Mouse (Mus musculus): ENCODE measurements at regions not wholly inside any gene's neighbourhood (a gene's known extent, or its start where the extent isn't known, plus 50 kb on each side); places are given as distances from the start of the nearest gene placed in this dataset.
A peak's percentile ranks its signal among the peaks of the same experiment; 100 is the strongest.

GRCm38 (mm10) chr1:23202511-23203435 is 100.7 kb upstream of the 4933415F23Rik start:
- no peak for TF ChIP-seq POLR2A (IDR thresholded peaks at IDR 0.05; ENCODE audit: borderline replicate concordance, extremely low read depth, insufficient read depth, insufficient read length, poor library complexity, severe bottlenecking)
- TF ChIP-seq CTCF (IDR thresholded peaks at IDR 0.05; ENCODE audit: borderline replicate concordance, extremely low read depth, insufficient read depth, insufficient read length), result no peak

GRCm38 (mm10) chr1:23200460-23200859 is 98.4 kb upstream of the 4933415F23Rik start:
- peak; percentile 5 for DNase-seq (ENCODE audit: low read depth)
- TF ChIP-seq POLR2A (IDR thresholded peaks at IDR 0.05; ENCODE audit: borderline replicate concordance, extremely low read depth, insufficient read depth, insufficient read length, poor library complexity, severe bottlenecking) (no peak), CTCF (IDR thresholded peaks at IDR 0.05; ENCODE audit: borderline replicate concordance, extremely low read depth, insufficient read depth, insufficient read length) (no peak)

More at GRCm38 (mm10) chr1:23202511-23203435, 100.7 kb upstream of the 4933415F23Rik start:
- peak; percentile 52 for DNase-seq (ENCODE audit: low read depth)

- DNase-seq (ENCODE audit: low read depth), result no peak
- TF ChIP-seq CTCF (IDR thresholded peaks at IDR 0.05; ENCODE audit: borderline replicate concordance, extremely low read depth, insufficient read depth, insufficient read length) (no peak), POLR2A (IDR thresholded peaks at IDR 0.05; ENCODE audit: borderline replicate concordance, extremely low read depth, insufficient read depth, insufficient read length, poor library complexity, severe bottlenecking) (no peak)
Measured at GRCm38 (mm10) chr1:23190316-23191005, 88.4 kb upstream of the 4933415F23Rik start.

GRCm38 (mm10) chr1:23189790-23190189 is 87.7 kb upstream of the 4933415F23Rik start:
- DNase-seq (ENCODE audit: low read depth), result no peak
- no peak for TF ChIP-seq CTCF (IDR thresholded peaks at IDR 0.05; ENCODE audit: borderline replicate concordance, extremely low read depth, insufficient read depth, insufficient read length)
- TF ChIP-seq POLR2A (IDR thresholded peaks at IDR 0.05; ENCODE audit: borderline replicate concordance, extremely low read depth, insufficient read depth, insufficient read length, poor library complexity, severe bottlenecking), result no peak

- no peak for DNase-seq (ENCODE audit: low read depth)
- TF ChIP-seq POLR2A (IDR thresholded peaks at IDR 0.05; ENCODE audit: borderline replicate concordance, extremely low read depth, insufficient read depth, insufficient read length, poor library complexity, severe bottlenecking), result no peak
- no peak for TF ChIP-seq CTCF (IDR thresholded peaks at IDR 0.05; ENCODE audit: borderline replicate concordance, extremely low read depth, insufficient read depth, insufficient read length)
Measured at GRCm38 (mm10) chr1:23188216-23188615, 86.2 kb upstream of the 4933415F23Rik start.

GRCm38 (mm10) chr1:23187446-23188206 is 85.6 kb upstream of the 4933415F23Rik start:
- TF ChIP-seq POLR2A (IDR thresholded peaks at IDR 0.05; ENCODE audit: borderline replicate concordance, extremely low read depth, insufficient read depth, insufficient read length, poor library complexity, severe bottlenecking) (no peak), CTCF (IDR thresholded peaks at IDR 0.05; ENCODE audit: borderline replicate concordance, extremely low read depth, insufficient read depth, insufficient read length) (no peak)
- DNase-seq (ENCODE audit: low read depth), result no peak

GRCm38 (mm10) chr1:23184728-23185127 is 82.7 kb upstream of the 4933415F23Rik start:
- DNase-seq (ENCODE audit: low read depth), result no peak
- TF ChIP-seq CTCF (IDR thresholded peaks at IDR 0.05; ENCODE audit: borderline replicate concordance, extremely low read depth, insufficient read depth, insufficient read length), result no peak
- TF ChIP-seq POLR2A (IDR thresholded peaks at IDR 0.05; ENCODE audit: borderline replicate concordance, extremely low read depth, insufficient read depth, insufficient read length, poor library complexity, severe bottlenecking), result no peak

GRCm38 (mm10) chr1:23182541-23182940 is 80.5 kb upstream of the 4933415F23Rik start:
- DNase-seq (ENCODE audit: low read depth), result no peak
- TF ChIP-seq POLR2A (IDR thresholded peaks at IDR 0.05; ENCODE audit: borderline replicate concordance, extremely low read depth, insufficient read depth, insufficient read length, poor library complexity, severe bottlenecking) (no peak), CTCF (IDR thresholded peaks at IDR 0.05; ENCODE audit: borderline replicate concordance, extremely low read depth, insufficient read depth, insufficient read length) (no peak)

- TF ChIP-seq CTCF (IDR thresholded peaks at IDR 0.05; ENCODE audit: borderline replicate concordance, extremely low read depth, insufficient read depth, insufficient read length) (no peak), POLR2A (IDR thresholded peaks at IDR 0.05; ENCODE audit: borderline replicate concordance, extremely low read depth, insufficient read depth, insufficient read length, poor library complexity, severe bottlenecking) (no peak)
Measured at GRCm38 (mm10) chr1:23178335-23178974, 76.4 kb upstream of the 4933415F23Rik start.

GRCm38 (mm10) chr1:23174022-23174421 is 72.0 kb upstream of the 4933415F23Rik start:
- DNase-seq (ENCODE audit: low read depth), result no peak
- no peak for TF ChIP-seq CTCF (IDR thresholded peaks at IDR 0.05; ENCODE audit: borderline replicate concordance, extremely low read depth, insufficient read depth, insufficient read length)

More at GRCm38 (mm10) chr1:23178335-23178974, 76.4 kb upstream of the 4933415F23Rik start:
- no peak for DNase-seq (ENCODE audit: low read depth)

All from brain, embryonic 14.5 days (tissue).